Mouse (Mus musculus): ENCODE measurements at regions not wholly inside any gene's neighbourhood (a gene's known extent, or its start where the extent isn't known, plus 50 kb on each side); places are given as distances from the start of the nearest gene placed in this dataset.

DNA sequence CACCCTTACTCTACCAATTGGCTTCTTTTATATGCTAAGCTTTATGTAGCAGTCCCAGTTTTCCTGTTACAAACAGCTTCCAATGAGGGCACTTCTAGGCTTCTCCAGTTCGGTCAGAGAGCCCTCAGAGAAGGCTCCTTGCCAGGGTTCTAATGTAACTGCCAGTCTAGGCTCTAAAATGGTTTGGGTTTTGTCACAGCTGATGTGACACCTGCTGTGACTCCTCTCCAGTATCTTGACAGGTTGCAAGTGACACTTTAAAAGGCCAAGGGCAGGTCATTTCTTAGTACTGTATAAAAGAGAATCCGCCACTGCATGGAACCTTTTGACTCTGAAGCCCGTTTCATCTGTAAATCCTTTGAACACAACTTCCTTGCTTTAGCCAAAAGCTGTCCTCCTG lies 54.0 kb upstream of the Nedd9 start:
- Histone ChIP-seq H3K27ac (ENCODE audit: control insufficient read depth, insufficient read depth, low read depth, low read length, poor library complexity) (no peak overlapping the region), H3K4me3 (replicated peaks; ENCODE audit: control insufficient read depth, low read depth, low read length) (no peak overlapping the region), H3K4me1 (ENCODE audit: control insufficient read depth, insufficient read depth, low read length) (no peaks in the 10 kb centered on the region; the same call in 1 of the 2 replicates)
- TF ChIP-seq POLR2A (IDR thresholded peaks at IDR 0.05; ENCODE audit: borderline replicate concordance, control insufficient read depth, low read depth, low read length) (no peak), CTCF (IDR thresholded peaks at IDR 0.05; ENCODE audit: control insufficient read depth, insufficient read depth, low read length) (no peak)
- WGBS: 66% methylated on average over 3 of the region's 3 CpGs

DNA sequence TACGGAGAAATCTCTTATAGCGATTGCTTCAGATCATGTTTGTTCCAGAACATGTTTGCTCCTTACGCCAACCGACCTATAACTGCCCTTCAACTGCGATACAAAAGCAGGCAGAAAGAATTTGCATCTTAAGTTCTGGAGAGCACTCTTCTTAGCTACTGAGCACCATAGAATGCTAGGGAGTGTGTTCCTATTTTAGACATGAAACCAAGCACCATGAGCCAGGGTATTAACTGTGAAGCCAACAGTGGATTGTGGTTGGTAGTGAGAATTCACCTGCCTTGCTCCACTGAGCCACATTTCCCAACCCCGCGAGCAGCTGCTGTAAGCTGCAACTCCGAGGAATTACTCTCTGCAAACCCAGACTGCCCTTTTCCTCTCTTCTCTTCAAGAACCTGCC lies 58.9 kb upstream of the Nedd9 start:
- Histone ChIP-seq H3K4me1 (ENCODE audit: control insufficient read depth, insufficient read depth, low read length) (no peaks in the 10 kb centered on the region; the same call in 1 of the 2 replicates), H3K4me3 (replicated peaks; ENCODE audit: control insufficient read depth, low read depth, low read length) (no peak overlapping the region), H3K27ac (ENCODE audit: control insufficient read depth, insufficient read depth, low read depth, low read length, poor library complexity) (no peak overlapping the region; the same call in 1 of the 2 replicates)
- WGBS: 66% methylated on average over 8 of the region's 8 CpGs
- TF ChIP-seq CTCF (IDR thresholded peaks at IDR 0.05; ENCODE audit: control insufficient read depth, insufficient read depth, low read length): no peak
- no peak for TF ChIP-seq POLR2A (IDR thresholded peaks at IDR 0.05; ENCODE audit: borderline replicate concordance, control insufficient read depth, low read depth, low read length)

DNA sequence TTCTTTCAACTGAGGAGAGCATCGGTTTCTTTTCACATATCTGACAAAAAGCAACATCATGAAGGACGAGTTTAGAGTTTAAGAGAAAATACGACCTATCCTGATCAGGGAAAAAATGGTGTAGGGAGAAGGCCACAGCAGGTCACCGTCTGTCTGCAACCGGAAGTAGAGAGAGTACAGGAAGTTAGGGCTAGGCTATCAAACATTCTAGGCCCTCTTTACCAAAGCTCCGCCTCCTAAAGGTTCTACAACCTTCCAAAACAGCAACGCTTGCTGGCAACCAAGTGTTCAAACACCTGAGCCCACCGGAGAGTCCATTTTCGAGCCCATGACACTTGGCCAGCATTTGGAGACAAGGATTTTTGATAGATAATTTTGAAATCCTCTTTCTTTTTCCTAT lies 59.2 kb upstream of the Tmem170b start:
- no peak overlapping the region; the same call in 1 of the 2 replicates for H3K27ac ChIP-seq (ENCODE audit: control insufficient read depth, insufficient read depth, low read depth, low read length, poor library complexity)
- H3K4me1 ChIP-seq (ENCODE audit: control insufficient read depth, insufficient read depth, low read length): no peaks in the 10 kb centered on the region; the same call in 1 of the 2 replicates
- TF ChIP-seq CTCF (IDR thresholded peaks at IDR 0.05; ENCODE audit: control insufficient read depth, insufficient read depth, low read length) (no peak), POLR2A (IDR thresholded peaks at IDR 0.05; ENCODE audit: borderline replicate concordance, control insufficient read depth, low read depth, low read length) (no peak)
- no peak overlapping the region for H3K4me3 ChIP-seq (replicated peaks; ENCODE audit: control insufficient read depth, low read depth, low read length)
- WGBS: 50% methylated on average over 9 of the region's 9 CpGs

DNA sequence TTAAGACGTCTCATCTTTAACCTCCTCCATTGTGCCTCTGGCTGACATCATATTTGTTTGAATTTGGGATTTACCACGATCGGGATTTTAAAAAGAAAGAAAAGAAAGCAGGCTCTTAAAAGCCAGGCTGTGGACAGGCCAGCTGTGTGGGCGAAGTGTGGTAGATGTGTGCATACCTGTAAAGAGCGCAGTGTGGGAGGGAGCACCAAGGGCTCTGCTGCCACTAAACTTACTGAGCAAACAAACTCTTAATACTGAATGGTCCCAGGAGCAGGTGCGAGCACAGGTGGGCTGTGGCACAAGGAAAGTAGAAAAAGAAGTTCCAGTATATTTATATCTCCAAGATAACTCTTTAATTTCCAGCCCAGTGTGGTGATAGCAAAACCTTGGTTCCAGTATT lies 56.4 kb upstream of the Tmem170b start:
- Histone ChIP-seq H3K4me3 (replicated peaks; ENCODE audit: control insufficient read depth, low read depth, low read length) (no peak overlapping the region), H3K4me1 (ENCODE audit: control insufficient read depth, insufficient read depth, low read length) (peaks cover 3% of the 10 kb centered on the region; the same call in 1 of the 2 replicates), H3K27ac (ENCODE audit: control insufficient read depth, insufficient read depth, low read depth, low read length, poor library complexity) (no peak overlapping the region)
- TF ChIP-seq CTCF (IDR thresholded peaks at IDR 0.05; ENCODE audit: control insufficient read depth, insufficient read depth, low read length): no peak
- TF ChIP-seq POLR2A (IDR thresholded peaks at IDR 0.05; ENCODE audit: borderline replicate concordance, control insufficient read depth, low read depth, low read length): no peak
- 84% methylated on average over 6 of the region's 6 CpGs for WGBS

DNA sequence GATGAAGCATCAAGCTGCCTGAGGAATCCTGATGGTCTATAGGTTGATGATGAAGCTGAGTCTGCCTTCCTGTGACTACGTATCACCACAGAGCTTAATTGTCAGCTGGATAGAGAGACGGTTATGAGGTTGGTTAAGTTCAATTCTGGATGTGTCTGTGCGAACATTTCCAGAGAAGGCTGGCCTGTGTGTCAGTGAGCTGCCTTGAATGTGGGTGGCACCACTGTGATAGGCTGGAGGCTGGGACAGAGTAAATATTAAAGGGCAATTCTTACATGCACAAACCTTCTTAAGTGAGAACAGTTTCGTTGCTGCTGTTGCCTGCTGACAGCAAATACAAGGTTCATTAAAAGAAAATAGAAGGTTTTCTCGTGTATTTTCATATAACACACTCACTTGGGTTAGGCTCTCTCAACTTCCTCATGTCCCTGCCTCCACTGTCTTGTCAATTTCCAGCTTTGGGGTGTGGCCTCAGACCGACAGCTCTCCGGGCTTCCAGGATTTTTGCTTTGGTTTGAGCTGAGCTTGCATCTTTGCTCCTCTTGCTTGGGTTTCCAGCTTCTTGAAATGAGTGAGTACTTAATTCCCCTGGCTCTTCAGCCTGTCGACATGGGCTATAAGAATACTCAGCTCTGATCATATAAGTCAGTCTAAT lies 55.3 kb upstream of the Tmem170b start:
- no peak overlapping the region for H3K4me3 ChIP-seq (replicated peaks; ENCODE audit: control insufficient read depth, low read depth, low read length)
- peaks cover 3% of the 10 kb centered on the region; the same call in 1 of the 2 replicates for H3K4me1 ChIP-seq (ENCODE audit: control insufficient read depth, insufficient read depth, low read length)
- no peak overlapping the region for H3K27ac ChIP-seq (ENCODE audit: control insufficient read depth, insufficient read depth, low read depth, low read length, poor library complexity)
- 63% methylated on average over 8 of the region's 8 CpGs for WGBS
- TF ChIP-seq POLR2A (IDR thresholded peaks at IDR 0.05; ENCODE audit: borderline replicate concordance, control insufficient read depth, low read depth, low read length) (no peak), CTCF (IDR thresholded peaks at IDR 0.05; ENCODE audit: control insufficient read depth, insufficient read depth, low read length) (no peak)

DNA sequence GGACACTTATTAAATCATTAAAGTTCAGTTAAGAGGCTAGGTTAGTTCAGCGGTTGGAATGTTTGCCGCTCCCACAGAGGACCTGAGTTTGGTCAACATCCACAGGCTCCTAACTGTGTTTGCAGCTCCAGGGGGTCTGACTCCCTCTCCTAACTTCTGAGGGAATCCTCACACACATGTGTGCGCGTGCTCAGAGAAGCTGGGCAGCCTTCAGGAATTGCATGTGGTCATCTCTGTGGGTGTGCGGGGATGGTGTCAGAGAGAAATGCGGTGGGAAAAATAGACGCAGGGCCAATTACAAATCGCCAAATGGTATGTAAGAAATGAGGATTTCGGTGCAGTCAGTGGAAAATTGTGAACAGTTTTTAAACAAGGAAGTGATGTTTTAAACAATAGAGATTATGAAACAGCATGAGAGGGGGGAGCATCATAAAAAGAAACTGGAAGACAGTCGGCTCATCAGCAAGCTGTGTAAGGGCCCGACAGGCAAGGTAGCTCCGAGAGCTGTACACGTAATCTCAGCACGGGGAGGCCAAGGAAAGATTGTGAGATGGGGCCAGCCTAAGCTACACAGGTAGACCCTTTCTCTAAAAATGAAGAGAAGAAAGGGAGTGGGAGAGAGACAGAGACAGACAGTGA lies 53.9 kb upstream of the Tmem170b start:
- 62% methylated on average over 14 of the region's 14 CpGs for WGBS

DNA sequence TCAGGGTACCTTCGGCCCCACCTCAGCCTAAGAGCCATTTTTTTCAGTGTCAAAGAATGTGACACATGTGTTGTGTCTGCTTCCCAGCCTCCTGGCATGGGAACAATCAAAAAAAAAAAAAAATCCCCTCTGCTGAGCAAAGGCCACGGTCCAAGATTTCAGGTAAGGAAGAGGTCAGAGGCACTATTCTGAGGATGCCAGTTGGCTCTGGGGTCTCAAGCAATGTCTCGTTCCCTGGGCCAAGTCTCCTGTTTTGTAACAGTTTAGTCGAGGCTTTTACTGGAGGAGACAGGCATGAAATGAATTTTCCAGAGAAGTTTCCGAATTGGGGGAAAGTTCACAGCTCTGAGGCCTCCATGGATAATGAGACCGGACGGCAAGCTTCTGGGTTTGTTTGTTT lies 51.3 kb upstream of the Tmem170b start:
- peaks cover 3% of the 10 kb centered on the region; the same call in 1 of the 2 replicates for H3K4me1 ChIP-seq (ENCODE audit: control insufficient read depth, insufficient read depth, low read length)
- no peak overlapping the region for H3K4me3 ChIP-seq (replicated peaks; ENCODE audit: control insufficient read depth, low read depth, low read length)
- H3K27ac ChIP-seq (ENCODE audit: control insufficient read depth, insufficient read depth, low read depth, low read length, poor library complexity): no peak overlapping the region
- TF ChIP-seq CTCF (IDR thresholded peaks at IDR 0.05; ENCODE audit: control insufficient read depth, insufficient read depth, low read length) (no peak), POLR2A (IDR thresholded peaks at IDR 0.05; ENCODE audit: borderline replicate concordance, control insufficient read depth, low read depth, low read length) (no peak)
- 82% methylated on average over 7 of the region's 7 CpGs for WGBS

More for the DNA sequence above, 53.9 kb upstream of the Tmem170b start:
- TF ChIP-seq CTCF (IDR thresholded peaks at IDR 0.05; ENCODE audit: control insufficient read depth, insufficient read depth, low read length) (no peak), POLR2A (IDR thresholded peaks at IDR 0.05; ENCODE audit: borderline replicate concordance, control insufficient read depth, low read depth, low read length) (no peak)
- peak overlapping the region; percentile 59 for H3K27ac ChIP-seq (ENCODE audit: control insufficient read depth, insufficient read depth, low read depth, low read length, poor library complexity)
- peaks cover 3% of the 10 kb centered on the region; the same call in 1 of the 2 replicates for H3K4me1 ChIP-seq (ENCODE audit: control insufficient read depth, insufficient read depth, low read length)
- peak overlapping the region; percentile 10 for H3K4me3 ChIP-seq (replicated peaks; ENCODE audit: control insufficient read depth, low read depth, low read length)

Data from bone marrow, adult 2 months (tissue).